Mouse (Mus musculus): Measurements from ENCODE around the gene Eps8l3. TPM values are rescaled to one million over a fixed set of nuclear protein-coding genes. Genes with fewer than 3 reads are reported as not detected.

The Eps8l3 gene
- polyA plus RNA-seq (2015; fragmentation: Nextera tagmentation; extraction: Ambion mirVana): 0.09 TPM in 1 of 2 replicates, not detected in the other

GRCm38 (mm10) chr3:107877005-107877404, at the start of gene Eps8l3:
Eps8l3 (plus strand) TSS chr3:107877229.
- Histone ChIP-seq H3K4me1 (no peaks in the 10 kb centered on the region), H3K9me3 (no peaks in the 10 kb centered on the region), H3K27ac (no peak within 1 kb of the TSS), H3K9ac (no peak within 1 kb of the TSS), H3K36me3 (replicated peaks) (no peaks in the 10 kb centered on the region), H3K4me2 (no peak within 1 kb of the TSS), H3K4me3 (no peak within 1 kb of the TSS), H3K27me3 (replicated peaks) (no peaks in the 10 kb centered on the region)
- ATAC-seq (replicated peaks): no peak
- 91% methylated on average over 5 of the region's 5 CpGs for WGBS

GRCm38 (mm10) chr3:107827873-107828405, 49.1 kb upstream of the Eps8l3 start:
- Histone ChIP-seq H3K4me1 (no peaks in the 10 kb centered on the region; the same call in 1 of the 2 replicates), H3K9ac (no peak overlapping the region), H3K36me3 (replicated peaks) (no peaks in the 10 kb centered on the region), H3K9me3 (no peaks in the 10 kb centered on the region), H3K27ac (no peak overlapping the region), H3K4me2 (no peak overlapping the region), H3K27me3 (replicated peaks) (no peaks in the 10 kb centered on the region), H3K4me3 (no peak overlapping the region)
- ATAC-seq (replicated peaks): no peak
- 90% methylated on average over 10 of the region's 10 CpGs for WGBS

- H3K4me3 ChIP-seq: no peak overlapping the region
- no peaks in the 10 kb centered on the region for H3K27me3 ChIP-seq (replicated peaks)
- H3K9ac ChIP-seq: no peak overlapping the region
- no peak overlapping the region for H3K4me2 ChIP-seq
- 68% methylated on average over 5 of the region's 5 CpGs for WGBS
- H3K36me3 ChIP-seq (replicated peaks): no peaks in the 10 kb centered on the region
- no peaks in the 10 kb centered on the region for H3K9me3 ChIP-seq
- H3K4me1 ChIP-seq: peaks cover 3% of the 10 kb centered on the region
- H3K27ac ChIP-seq: no peak overlapping the region
- no peak for ATAC-seq (replicated peaks)
These were observed 48.5 kb upstream of the Eps8l3 start for GRCm38 (mm10) chr3:107828518-107828917.

GRCm38 (mm10) chr3:107828997-107829396, 48.0 kb upstream of the Eps8l3 start:
- H3K4me2 ChIP-seq: no peak overlapping the region
- no peaks in the 10 kb centered on the region for H3K9me3 ChIP-seq
- peaks cover 8% of the 10 kb centered on the region for H3K4me1 ChIP-seq
- WGBS: 92% methylated on average over 3 of the region's 4 CpGs
- H3K36me3 ChIP-seq (replicated peaks): no peaks in the 10 kb centered on the region
- no peaks in the 10 kb centered on the region for H3K27me3 ChIP-seq (replicated peaks)
- no peak overlapping the region for H3K4me3 ChIP-seq
- H3K27ac ChIP-seq: no peak overlapping the region
- no peak overlapping the region for H3K9ac ChIP-seq
- no peak for ATAC-seq (replicated peaks)

- H3K27ac ChIP-seq: no peak overlapping the region
- H3K4me3 ChIP-seq: no peak overlapping the region
- no peaks in the 10 kb centered on the region for H3K36me3 ChIP-seq (replicated peaks)
- no peak overlapping the region for H3K4me2 ChIP-seq
- H3K9me3 ChIP-seq: no peaks in the 10 kb centered on the region
- peaks cover 13% of the 10 kb centered on the region for H3K4me1 ChIP-seq
- H3K9ac ChIP-seq: no peak overlapping the region
- no peak for ATAC-seq (replicated peaks)
- WGBS: 64% methylated on average over 14 of the region's 14 CpGs
- no peaks in the 10 kb centered on the region for H3K27me3 ChIP-seq (replicated peaks)
These were observed 47.4 kb upstream of the Eps8l3 start for GRCm38 (mm10) chr3:107829625-107830024.

GRCm38 (mm10) chr3:107831875-107832554, 45.0 kb upstream of the Eps8l3 start:
- H3K36me3 ChIP-seq (replicated peaks): no peaks in the 10 kb centered on the region
- H3K4me3 ChIP-seq: no peak overlapping the region
- H3K9me3 ChIP-seq: no peaks in the 10 kb centered on the region
- ATAC-seq (replicated peaks): no peak
- no peak overlapping the region for H3K4me2 ChIP-seq
- 67% methylated on average over 10 of the region's 10 CpGs for WGBS
- H3K27me3 ChIP-seq (replicated peaks): no peaks in the 10 kb centered on the region
- H3K9ac ChIP-seq: no peak overlapping the region
- H3K27ac ChIP-seq: no peak overlapping the region
- H3K4me1 ChIP-seq: peaks cover 13% of the 10 kb centered on the region

GRCm38 (mm10) chr3:107832645-107833044, 44.4 kb upstream of the Eps8l3 start:
- Histone ChIP-seq H3K27me3 (replicated peaks) (no peaks in the 10 kb centered on the region), H3K9ac (no peak overlapping the region), H3K4me1 (peaks cover 13% of the 10 kb centered on the region), H3K4me3 (no peak overlapping the region), H3K9me3 (no peaks in the 10 kb centered on the region), H3K27ac (no peak overlapping the region), H3K4me2 (no peak overlapping the region), H3K36me3 (replicated peaks) (no peaks in the 10 kb centered on the region)
- ATAC-seq (replicated peaks): peak; percentile 13; the same call in 1 of the 2 replicates
- 66% methylated on average over 6 of the region's 6 CpGs for WGBS

GRCm38 (mm10) chr3:107833370-107833769, 43.7 kb upstream of the Eps8l3 start:
- H3K9me3 ChIP-seq: no peaks in the 10 kb centered on the region
- WGBS: 40% methylated on average over 1 of the region's 1 CpGs
- H3K4me2 ChIP-seq: no peak overlapping the region
- 0 out of 2 replicates have a peak, but pooled peaks have one; percentile 22 for ATAC-seq (replicated peaks)
- H3K27me3 ChIP-seq (replicated peaks): no peaks in the 10 kb centered on the region
- H3K4me3 ChIP-seq: no peak overlapping the region
- H3K27ac ChIP-seq: no peak overlapping the region
- H3K4me1 ChIP-seq: peaks cover 13% of the 10 kb centered on the region
- H3K36me3 ChIP-seq (replicated peaks): no peaks in the 10 kb centered on the region
- no peak overlapping the region for H3K9ac ChIP-seq

- 9% methylated on average over 4 of the region's 4 CpGs for WGBS
- Histone ChIP-seq H3K4me3 (no peak overlapping the region), H3K27me3 (replicated peaks) (no peaks in the 10 kb centered on the region), H3K4me2 (no peak overlapping the region), H3K4me1 (peaks cover 13% of the 10 kb centered on the region), H3K9ac (no peak overlapping the region), H3K27ac (peak overlapping the region; percentile 42), H3K9me3 (no peaks in the 10 kb centered on the region), H3K36me3 (replicated peaks) (no peaks in the 10 kb centered on the region)
- peak; percentile 79 for ATAC-seq (replicated peaks)
These were observed 43.1 kb upstream of the Eps8l3 start for GRCm38 (mm10) chr3:107833872-107834341.

- ATAC-seq (replicated peaks): no peak
- 92% methylated on average over 5 of the region's 5 CpGs for WGBS
- no peak overlapping the region for H3K4me3 ChIP-seq
- no peak overlapping the region for H3K4me2 ChIP-seq
- H3K4me1 ChIP-seq: peaks cover 13% of the 10 kb centered on the region
- H3K36me3 ChIP-seq (replicated peaks): no peaks in the 10 kb centered on the region
- no peak overlapping the region for H3K9ac ChIP-seq
- no peak overlapping the region for H3K27ac ChIP-seq
- H3K9me3 ChIP-seq: no peaks in the 10 kb centered on the region
- no peaks in the 10 kb centered on the region for H3K27me3 ChIP-seq (replicated peaks)
These were observed 41.7 kb upstream of the Eps8l3 start for GRCm38 (mm10) chr3:107835301-107835700.

GRCm38 (mm10) chr3:107839855-107840254, 37.2 kb upstream of the Eps8l3 start:
- Histone ChIP-seq H3K27me3 (replicated peaks) (no peaks in the 10 kb centered on the region), H3K4me1 (peaks cover 5% of the 10 kb centered on the region; the same call in 1 of the 2 replicates), H3K4me3 (no peak overlapping the region), H3K27ac (no peak overlapping the region), H3K36me3 (replicated peaks) (no peaks in the 10 kb centered on the region), H3K9me3 (no peaks in the 10 kb centered on the region), H3K9ac (no peak overlapping the region), H3K4me2 (no peak overlapping the region)
- WGBS: 89% methylated on average over 5 of the region's 5 CpGs
- no peak for ATAC-seq (replicated peaks)

- Histone ChIP-seq H3K27ac (no peak overlapping the region), H3K36me3 (replicated peaks) (no peaks in the 10 kb centered on the region), H3K27me3 (replicated peaks) (no peaks in the 10 kb centered on the region), H3K4me1 (peaks cover 5% of the 10 kb centered on the region; the same call in 1 of the 2 replicates), H3K9me3 (no peaks in the 10 kb centered on the region), H3K9ac (no peak overlapping the region), H3K4me2 (no peak overlapping the region), H3K4me3 (no peak overlapping the region)
- 85% methylated on average over 7 of the region's 7 CpGs for WGBS
- ATAC-seq (replicated peaks): no peak
These were observed 36.2 kb upstream of the Eps8l3 start for GRCm38 (mm10) chr3:107840855-107841254.

- Histone ChIP-seq H3K9me3 (no peaks in the 10 kb centered on the region), H3K4me2 (no peak overlapping the region), H3K9ac (no peak overlapping the region), H3K36me3 (replicated peaks) (no peaks in the 10 kb centered on the region), H3K27me3 (replicated peaks) (no peaks in the 10 kb centered on the region), H3K27ac (no peak overlapping the region), H3K4me3 (no peak overlapping the region), H3K4me1 (peaks cover 5% of the 10 kb centered on the region; the same call in 1 of the 2 replicates)
- 79% methylated on average over 7 of the region's 7 CpGs for WGBS
- ATAC-seq (replicated peaks): no peak
These were observed 35.7 kb upstream of the Eps8l3 start for GRCm38 (mm10) chr3:107841370-107841769.

Measured in midbrain, embryonic 15.5 days (tissue).